Mouse (Mus musculus) stomach, postnatal 0 days (tissue): Measurements from ENCODE around the gene Zfp629.

Experiments used
- CTCF ChIP-seq: IDR thresholded peaks from 2 replicates; pipeline ENCODE4 v1.5.1; 2016; ENCODE audit warnings: antibody characterized with exemption, low read depth, mild to moderate bottlenecking, moderate library complexity
- EP300 ChIP-seq: optimal IDR thresholded peaks from 2 replicates; pipeline ENCODE3; 2016; ENCODE audit warnings: antibody characterized with exemption

DNA sequence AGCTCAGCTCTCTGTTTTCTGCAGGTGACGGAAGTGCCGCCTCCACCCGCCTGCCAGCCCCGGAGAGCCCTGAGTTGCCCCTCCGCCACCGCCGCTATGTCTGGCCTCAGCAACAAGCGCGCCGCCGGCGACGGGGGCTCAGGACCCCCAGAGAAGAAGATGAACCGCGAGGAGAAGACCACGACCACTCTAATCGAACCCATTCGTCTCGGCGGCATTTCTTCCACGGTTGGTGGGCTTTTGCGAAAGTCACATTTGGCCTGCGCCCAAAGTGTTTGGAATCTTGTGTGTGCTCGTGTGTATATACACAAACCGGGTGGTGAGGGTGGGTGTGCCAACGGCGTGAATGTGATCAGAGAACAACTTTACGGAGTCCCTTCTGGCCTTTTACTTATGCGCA is 26.7 kb downstream of the Zfp629 start:
- no peak for TF ChIP-seq CTCF
- no peak for TF ChIP-seq EP300
